Mouse (Mus musculus) brain, adult 2 months (tissue): Measurements from ENCODE around the gene Prdm2.

ENCODE experiments used
- DNase-seq: peaks from one replicate; pipeline ENCODE4 v3.0.0; 2011; ENCODE audit warnings: low read depth, low spot score

Prdm2 gene

GRCm38 (mm10) chr4:143211584-143212340 is 1.0 kb downstream of the Prdm2 start:
- peak; percentile 64 for DNase-seq

- no peak for DNase-seq
Measured at GRCm38 (mm10) chr4:143209997-143210396, 2.8 kb downstream of the Prdm2 start.

- no peak for DNase-seq
Measured at GRCm38 (mm10) chr4:143202653-143203052, 10.1 kb downstream of the Prdm2 start.

- DNase-seq, result no peak
Measured at GRCm38 (mm10) chr4:143198371-143198770, 14.4 kb downstream of the Prdm2 start.

- no peak for DNase-seq
Measured at GRCm38 (mm10) chr4:143197845-143198356, 14.9 kb downstream of the Prdm2 start.

- no peak for DNase-seq
Measured at GRCm38 (mm10) chr4:143194328-143194727, 18.5 kb downstream of the Prdm2 start.

- DNase-seq, result no peak
Measured at GRCm38 (mm10) chr4:143193164-143193563, 19.6 kb downstream of the Prdm2 start.

- no peak for DNase-seq
Measured at GRCm38 (mm10) chr4:143191783-143192182, 21.0 kb downstream of the Prdm2 start.

GRCm38 (mm10) chr4:143190657-143191056 is 22.1 kb downstream of the Prdm2 start:
- DNase-seq, result peak; percentile 21

- no peak for DNase-seq
Measured at GRCm38 (mm10) chr4:143188571-143189191, 24.1 kb downstream of the Prdm2 start.

GRCm38 (mm10) chr4:143186066-143186465 is 26.7 kb downstream of the Prdm2 start:
- DNase-seq, result no peak

- DNase-seq, result no peak
Measured at GRCm38 (mm10) chr4:143185496-143185895, 27.3 kb downstream of the Prdm2 start.

GRCm38 (mm10) chr4:143183141-143183540 is 29.7 kb downstream of the Prdm2 start:
- DNase-seq, result peak; percentile 85

GRCm38 (mm10) chr4:143180731-143181130 is 32.1 kb downstream of the Prdm2 start:
- no peak for DNase-seq

GRCm38 (mm10) chr4:143171600-143172290 is 41.0 kb downstream of the Prdm2 start:
- DNase-seq, result no peak

- no peak for DNase-seq
Measured at GRCm38 (mm10) chr4:143170290-143170689, 42.5 kb downstream of the Prdm2 start.

GRCm38 (mm10) chr4:143168093-143168492 is 44.7 kb downstream of the Prdm2 start:
- no peak for DNase-seq

- peak; percentile 99 for DNase-seq
Measured at GRCm38 (mm10) chr4:143161619-143162479, 50.9 kb downstream of the Prdm2 start.

- no peak for DNase-seq
Measured at GRCm38 (mm10) chr4:143160826-143161225, 52.0 kb downstream of the Prdm2 start.

- no peak for DNase-seq
Measured at GRCm38 (mm10) chr4:143159336-143159735, 53.5 kb downstream of the Prdm2 start.

GRCm38 (mm10) chr4:143155871-143156270 is 56.9 kb downstream of the Prdm2 start:
- DNase-seq, result peak; percentile 62
